Mouse (Mus musculus) forelimb bud, embryonic 11.5 days (tissue): ENCODE data around the gene H2al1d.
"Not testable (repeated sequence)": the region's sequence is repeated elsewhere in the genome, so short reads cannot be mapped to it uniquely, and the experiment has no call there.

Source experiments
- DNase-seq: peaks from one replicate; pipeline ENCODE4 v3.0.0-alpha.2; 2012; ENCODE audit warnings: low read depth, low spot score

H2al1d gene

GRCm38 (mm10) chrX:11308524-11308923, at the start of gene H2al1d:
H2al1d (plus strand) TSS chrX:11308824.
- not testable (repeated sequence) for DNase-seq

- peak; percentile 40 for DNase-seq
Measured at GRCm38 (mm10) chrX:11264918-11265317, 43.7 kb upstream of the H2al1d start.

- DNase-seq = peak; percentile 28
Measured at GRCm38 (mm10) chrX:11267791-11268190, 40.8 kb upstream of the H2al1d start.

GRCm38 (mm10) chrX:11269074-11269473, 39.5 kb upstream of the H2al1d start:
- DNase-seq = no peak

GRCm38 (mm10) chrX:11273190-11273589, 35.4 kb upstream of the H2al1d start:
- DNase-seq = no peak

- no peak for DNase-seq
Measured at GRCm38 (mm10) chrX:11277083-11277482, 31.5 kb upstream of the H2al1d start.

- DNase-seq = no peak
Measured at GRCm38 (mm10) chrX:11280741-11281140, 27.9 kb upstream of the H2al1d start.

- no peak for DNase-seq
Measured at GRCm38 (mm10) chrX:11288306-11288882, 20.2 kb upstream of the H2al1d start.

- no peak for DNase-seq
Measured at GRCm38 (mm10) chrX:11289244-11289643, 19.4 kb upstream of the H2al1d start.

GRCm38 (mm10) chrX:11298957-11299356, 9.7 kb upstream of the H2al1d start, which contains the start of gene H2al1a:
H2al1a (plus strand) TSS chrX:11299257.
- not testable (repeated sequence) for DNase-seq

- DNase-seq = not testable (repeated sequence)
Measured at GRCm38 (mm10) chrX:11302132-11302531, 6.5 kb upstream of the H2al1d start, which contains the start of gene H2al1b. H2al1b (plus strand) TSS chrX:11302432.

GRCm38 (mm10) chrX:11305355-11305754, 3.3 kb upstream of the H2al1d start, which contains the start of gene H2al1c:
H2al1c (plus strand) TSS chrX:11305655.
- not testable (repeated sequence) for DNase-seq

GRCm38 (mm10) chrX:11311634-11312033, 3.0 kb downstream of the H2al1d start, which contains the start of gene H2al1e:
H2al1e (plus strand) TSS chrX:11311934.
- not testable (repeated sequence) for DNase-seq

- not testable (repeated sequence) for DNase-seq
Measured at GRCm38 (mm10) chrX:11314858-11315257, 6.2 kb downstream of the H2al1d start, which contains the start of gene H2al1f. H2al1f (plus strand) TSS chrX:11315158.

- not testable (repeated sequence) for DNase-seq
Measured at GRCm38 (mm10) chrX:11317956-11318355, 9.3 kb downstream of the H2al1d start, which contains the start of gene H2al1g. H2al1g (plus strand) TSS chrX:11318256.

- not testable (repeated sequence) for DNase-seq
Measured at GRCm38 (mm10) chrX:11321192-11321591, 12.6 kb downstream of the H2al1d start, which contains the start of gene H2al1h. H2al1h (plus strand) TSS chrX:11321492.

GRCm38 (mm10) chrX:11324359-11324758, 15.7 kb downstream of the H2al1d start, which contains the start of gene H2al1i:
H2al1i (plus strand) TSS chrX:11324659.
- not testable (repeated sequence) for DNase-seq

GRCm38 (mm10) chrX:11327522-11327921, 18.9 kb downstream of the H2al1d start, which contains the start of gene H2al1j:
H2al1j (plus strand) TSS chrX:11327822.
- DNase-seq = not testable (repeated sequence)

- DNase-seq = peak; percentile 60
Measured at GRCm38 (mm10) chrX:11345762-11346161, 37.1 kb downstream of the H2al1d start.

- no peak for DNase-seq
Measured at GRCm38 (mm10) chrX:11346756-11347155, 38.1 kb downstream of the H2al1d start.
